Mouse (Mus musculus) right cerebral cortex, adult 2 months (tissue): ENCODE measurements around the gene AI854703.

ENCODE experiments used
- DNase-seq, 2 experiments: peaks; one replicate each; pipeline ENCODE4 v3.0.0; 2021 to 2022; ENCODE audit warnings: low spot score in 2 of 2

AI854703 gene

GRCm38 (mm10) chr6:48658721-48659120, 32.2 kb downstream of the AI854703 start:
- no peak for DNase-seq

- no peak for DNase-seq
These were observed 38.2 kb downstream of the AI854703 start for GRCm38 (mm10) chr6:48664750-48665149.

GRCm38 (mm10) chr6:48665471-48665870, 38.9 kb downstream of the AI854703 start:
- no peak for DNase-seq

GRCm38 (mm10) chr6:48666159-48666586, 39.6 kb downstream of the AI854703 start:
- DNase-seq = no peak

- DNase-seq = no peak
These were observed 41.5 kb downstream of the AI854703 start for GRCm38 (mm10) chr6:48668022-48668421.

- no peak for DNase-seq
These were observed 42.9 kb downstream of the AI854703 start for GRCm38 (mm10) chr6:48669446-48669969.

- DNase-seq = no peak
These were observed 47.9 kb downstream of the AI854703 start for GRCm38 (mm10) chr6:48674291-48675058.

GRCm38 (mm10) chr6:48675400-48675930, 48.9 kb downstream of the AI854703 start:
- no peak for DNase-seq

GRCm38 (mm10) chr6:48675931-48676859, 49.6 kb downstream of the AI854703 start, which contains the start of gene Gimap9:
Gimap9 (plus strand) TSS chr6:48676129.
- DNase-seq = no peak

- DNase-seq = no peak
These were observed 50.4 kb downstream of the AI854703 start for GRCm38 (mm10) chr6:48676860-48677415.

- DNase-seq = no peak
These were observed 51.2 kb downstream of the AI854703 start for GRCm38 (mm10) chr6:48677492-48678345.

GRCm38 (mm10) chr6:48678391-48678790, 51.8 kb downstream of the AI854703 start:
- no peak for DNase-seq

GRCm38 (mm10) chr6:48679701-48680100, 53.1 kb downstream of the AI854703 start:
- no peak for DNase-seq

- DNase-seq = no peak
These were observed 53.9 kb downstream of the AI854703 start for GRCm38 (mm10) chr6:48680421-48680820.

GRCm38 (mm10) chr6:48681472-48682090, 55.0 kb downstream of the AI854703 start:
- DNase-seq = no peak

- DNase-seq = peak; percentile 16 to 17
These were observed 55.7 kb downstream of the AI854703 start for GRCm38 (mm10) chr6:48682271-48682670.
